Comparison of ENCODE assay signal across 8 mouse cellular contexts in genomic region chr3:57267559-57268173, GRCm38 (mm10). TPM values are rescaled to one million over a fixed set of nuclear protein-coding genes. Genes with fewer than 3 reads are reported as not detected.
DNase-seq lines count a peak whose midpoint lies in the region; ATAC-seq and TF ChIP-seq lines count a peak whose summit lies in the region.

No protein-coding gene starts in this region.

- H3K4me2 ChIP-seq in kidney, embryonic 14.5 days (replicated peaks; ENCODE audit: low read depth, low read length): no peak overlapping the region

- TF ChIP-seq CTCF in cerebellum, adult 2 months (IDR thresholded peaks at IDR 0.05; ENCODE audit: borderline replicate concordance, insufficient read depth, low read depth, low read length): peak; percentile 74
- peak; percentile 84 for TF ChIP-seq CTCF in lung, adult 2 months (IDR thresholded peaks at IDR 0.05; ENCODE audit: insufficient read depth, low read length)

- H3K9ac ChIP-seq in kidney, embryonic 14.5 days (ENCODE audit: low read depth, low read length): no peak overlapping the region

- H3K27me3 ChIP-seq in cerebellum, adult 2 months (ENCODE audit: control insufficient read depth, insufficient read depth, low read length): no peaks in the 10 kb centered on the region
- H3K27me3 ChIP-seq in kidney, embryonic 14.5 days (ENCODE audit: control insufficient read depth, insufficient read depth, low read length): no peaks in the 10 kb centered on the region

- H3K27ac ChIP-seq in cerebellum, adult 2 months (ENCODE audit: insufficient read depth, low read length): no peak overlapping the region
- no peak overlapping the region for H3K27ac ChIP-seq in kidney, embryonic 14.5 days (ENCODE audit: low read depth, low read length)

- WGBS in cerebellum, adult 2 months: 38% methylated on average over 6 of the region's 6 CpGs
- 36% methylated on average over 6 of the region's 6 CpGs for WGBS in kidney, embryonic 14.5 days
- WGBS in lung, adult 2 months: 33% methylated on average over 6 of the region's 6 CpGs

- TF ChIP-seq POLR2A in cerebellum, adult 2 months (IDR thresholded peaks at IDR 0.05; ENCODE audit: borderline replicate concordance, insufficient read depth, low read length): no peak
- TF ChIP-seq POLR2A in lung, adult 2 months (IDR thresholded peaks at IDR 0.05; ENCODE audit: borderline replicate concordance, extremely low read depth, low read depth, low read length): no peak

- ATAC-seq in kidney, embryonic 14.5 days (ENCODE audit: low FRiP score, low TSS enrichment): peak; percentile 57; the same call in 1 of the 2 replicates

- no peaks in the 10 kb centered on the region for H3K36me3 ChIP-seq in kidney, embryonic 14.5 days (ENCODE audit: control insufficient read depth, insufficient read depth, low read length)

- DNase-seq in ovary, postnatal 36 days (ENCODE audit: low spot score): peak; percentile 17
- no peak for DNase-seq in ovary, adult 18-20 months (ENCODE audit: low spot score)
- DNase-seq in cerebellum, adult 2 months: peak; percentile 7 to 16
- peak; percentile 16 to 22 for DNase-seq in frontal cortex, postnatal 25 days (ENCODE audit: low spot score in 2 of 2)
- peak; percentile 49 for DNase-seq in lung, adult 2 months
- peak; percentile 55 for DNase-seq in retina, postnatal 1 day
- no peak for DNase-seq in thymus, postnatal 25 days

- H3K4me1 ChIP-seq in cerebellum, adult 2 months (ENCODE audit: control insufficient read depth, insufficient read depth, low read length): no peaks in the 10 kb centered on the region
- H3K4me1 ChIP-seq in kidney, embryonic 14.5 days (ENCODE audit: control insufficient read depth, insufficient read depth, low read length): no peaks in the 10 kb centered on the region
- peaks cover 3% of the 10 kb centered on the region for H3K4me1 ChIP-seq in lung, adult 2 months (ENCODE audit: control insufficient read depth, insufficient read depth, low read length)

- no peaks in the 10 kb centered on the region for H3K9me3 ChIP-seq in kidney, embryonic 14.5 days (ENCODE audit: control insufficient read depth, low read length)

- H3K4me3 ChIP-seq in cerebellum, adult 2 months (replicated peaks; ENCODE audit: insufficient read depth, low read depth, low read length): no peak overlapping the region
- no peak overlapping the region for H3K4me3 ChIP-seq in kidney, embryonic 14.5 days (ENCODE audit: low read length)
- H3K4me3 ChIP-seq in lung, adult 2 months (replicated peaks; ENCODE audit: extremely low read depth, low read depth, low read length): no peak overlapping the region

RNA-seq across cellular contexts. Expression of gene Tm4sf1, which starts 34.1 kb away (rescaled TPM):
- 28.0 and 30.8 TPM in 2 replicates for polyA plus RNA-seq in cerebellum, adult 2 months (2012; rRNA removed)
- polyA plus RNA-seq in kidney, embryonic 14.5 days (2014; fragmentation: Nextera tagmentation; extraction: Ambion mirVana): 175 and 190 TPM in 2 replicates
- polyA plus RNA-seq in lung, adult 2 months (2012; rRNA removed): 204 and 323 TPM in 2 replicates

Comparison
In these comparisons a context has a peak if more than half of its experiments do, and no peak if none do; other contexts are left out.
1. DNase-seq: peak in ovary, postnatal 36 days (single experiment), cerebellum, adult 2 months (2 of 2), frontal cortex, postnatal 25 days (2 of 2), lung, adult 2 months (single experiment) and retina, postnatal 1 day (single experiment); none in ovary, adult 18-20 months (single experiment) and thymus, postnatal 25 days (single experiment).